Mouse (Mus musculus): ENCODE measurements at regions not wholly inside any gene's neighbourhood (a gene's known extent, or its start where the extent isn't known, plus 50 kb on each side); places are given as distances from the start of the nearest gene placed in this dataset.

GRCm38 (mm10) chrX:109686502-109687130 lies 490.1 kb downstream of the Gm6377 start:
- no peak for DNase-seq

GRCm38 (mm10) chrX:109734961-109735537 lies 538.5 kb downstream of the Gm6377 start:
- DNase-seq: peak; percentile 4

GRCm38 (mm10) chrX:109735967-109736366 lies 539.4 kb downstream of the Gm6377 start:
- no peak for DNase-seq
